In the genomic region with DNA sequence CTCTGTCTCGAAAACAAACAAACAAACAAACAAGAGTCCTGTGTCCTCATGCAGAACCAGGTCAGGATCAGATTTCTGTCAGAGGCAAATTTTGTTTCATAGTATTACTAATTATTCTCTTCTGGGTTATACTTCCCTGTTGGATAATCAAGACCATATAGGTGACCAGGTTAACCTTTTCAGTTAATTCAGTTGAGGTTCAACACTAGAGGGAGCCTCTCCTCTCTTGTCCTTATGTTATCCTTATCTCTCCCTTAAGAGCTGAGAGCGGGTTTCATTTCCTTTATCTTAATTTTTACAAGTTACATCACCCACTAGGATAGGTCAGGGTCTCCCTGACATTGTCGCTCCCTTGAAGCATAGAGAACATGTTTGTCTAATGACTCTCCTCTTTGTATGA, we compare ENCODE assay signal across 11 mouse cellular contexts.
"Had no signal": no experiment of that assay in that cellular context is flagged by ENCODE, and none has a peak within 500 bp of the region (broad histone marks: within the 10 kb centered on the region; RNA-seq: fewer than 3 reads in every experiment).

No protein-coding gene starts in this region.

- H3K4me2 ChIP-seq: limb, embryonic 13.5 days; midbrain, embryonic 12.5 days; neural tube, embryonic 12.5 days had no signal

- H3K27me3 ChIP-seq: limb, embryonic 13.5 days; midbrain, embryonic 12.5 days; neural tube, embryonic 12.5 days had no signal

- H3K4me1 ChIP-seq: limb, embryonic 13.5 days; midbrain, embryonic 12.5 days; neural tube, embryonic 12.5 days had no signal

- H3K36me3 ChIP-seq: limb, embryonic 13.5 days; midbrain, embryonic 12.5 days; neural tube, embryonic 12.5 days had no signal

- DNase-seq: kidney, adult 8-10 months; kidney, postnatal 25 days; left cerebral cortex, postnatal 4 days; lung, adult 18-20 months; thymus, adult 18-20 months; thymus, postnatal 14 days had no signal

- H3K9me3 ChIP-seq: limb, embryonic 13.5 days; midbrain, embryonic 12.5 days; neural tube, embryonic 12.5 days had no signal

- H3K4me3 ChIP-seq: limb, embryonic 13.5 days; midbrain, embryonic 12.5 days; myocyte; neural tube, embryonic 12.5 days had no signal

- H3K9ac ChIP-seq: limb, embryonic 13.5 days; liver, embryonic 14.5 days; midbrain, embryonic 12.5 days; neural tube, embryonic 12.5 days had no signal

- H3K27ac ChIP-seq: limb, embryonic 13.5 days; liver, embryonic 14.5 days; midbrain, embryonic 12.5 days; neural tube, embryonic 12.5 days had no signal
